Mouse (Mus musculus) heart, postnatal 14 days (tissue): Measurements from ENCODE around the gene Kank2. TPM values are rescaled to one million over a fixed set of nuclear protein-coding genes. Genes with fewer than 3 reads are reported as not detected.

ENCODE experiments used
- DNase-seq, 2 experiments: peaks; one replicate each; pipeline ENCODE4 v3.0.0; 2021 to 2022
- intact Hi-C: fragments of 180-260 bp; cut with DNase I; formaldehyde crosslinking; loops from one replicate; pipeline ENCODE4 v1.15.1; 2025
- microRNA-seq, 2 experiments: library from miRNA; unstranded; fragments of <30 nt; microRNA quantifications; one replicate each; pipeline ENCODE4 v1.2.0; 2021 to 2022
- total RNA-seq, 2 experiments: library from RNA; stranded (reverse); gene quantifications; 2 replicates each; pipeline ENCODE4 v1.2.3; 2021

Gene Kank2
- total RNA-seq, 2 experiments from 2014 or later = 52.6 to 53.3 TPM

DNA sequence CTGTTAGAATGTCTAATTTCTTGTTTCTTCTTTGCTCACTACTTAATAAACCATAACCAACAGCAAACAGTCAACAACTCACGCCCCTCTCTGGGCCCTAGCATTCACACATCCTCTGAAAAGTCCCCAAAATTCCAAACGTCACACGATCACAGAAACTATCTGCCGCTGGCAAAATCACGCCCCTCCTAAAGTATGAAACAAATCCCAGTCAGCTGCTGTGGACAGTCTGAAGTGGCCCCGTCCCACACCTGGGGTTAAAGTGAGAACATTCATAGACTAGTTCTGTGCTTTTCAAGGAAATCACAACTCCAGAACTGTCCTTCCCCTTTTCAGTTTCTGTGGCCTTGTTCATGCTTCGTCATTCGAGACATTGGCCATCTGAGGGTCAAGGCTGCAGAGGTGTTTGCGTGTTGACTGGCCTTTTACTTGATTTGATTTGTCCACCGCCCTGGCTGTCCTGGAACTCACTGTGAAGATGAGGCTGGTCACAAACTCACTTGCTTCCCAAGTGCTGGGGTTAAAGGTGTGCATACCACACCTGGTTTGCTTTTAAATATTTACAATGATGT lies 70.2 kb downstream of the Kank2 start:
- DNase-seq = no peak
- intact Hi-C loops = no loop called here

- intact Hi-C loops = no loop called here
- no peak for DNase-seq
Measured at GRCm38 (mm10) chr9:21726218-21726975, 72.1 kb downstream of the Kank2 start.

GRCm38 (mm10) chr9:21725224-21726121 lies 73.1 kb downstream of the Kank2 start:
- intact Hi-C loops = no loop called here
- DNase-seq = no peak

DNA sequence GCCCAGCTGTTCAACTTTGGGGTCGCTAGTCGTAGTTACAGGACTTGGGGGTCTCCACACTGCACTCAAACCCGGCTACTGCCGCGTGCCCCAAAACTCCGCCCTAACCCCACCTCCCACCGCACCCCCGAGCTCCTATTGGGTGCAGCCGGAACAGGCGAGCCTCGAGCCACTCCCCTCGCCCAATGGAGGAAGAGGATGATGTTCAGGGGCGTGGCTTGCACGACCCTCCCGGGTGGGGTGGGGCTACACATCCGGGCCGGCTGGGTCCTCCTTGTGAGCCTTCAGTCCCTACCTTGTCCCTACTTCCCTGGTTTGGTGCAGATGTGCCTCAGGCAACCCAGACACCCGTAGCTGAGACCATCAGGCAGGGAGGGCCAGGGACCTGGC lies 74.4 kb downstream of the Kank2 start:
- peak; percentile 84 to 89 for DNase-seq
- intact Hi-C loops = no loop called here

DNA sequence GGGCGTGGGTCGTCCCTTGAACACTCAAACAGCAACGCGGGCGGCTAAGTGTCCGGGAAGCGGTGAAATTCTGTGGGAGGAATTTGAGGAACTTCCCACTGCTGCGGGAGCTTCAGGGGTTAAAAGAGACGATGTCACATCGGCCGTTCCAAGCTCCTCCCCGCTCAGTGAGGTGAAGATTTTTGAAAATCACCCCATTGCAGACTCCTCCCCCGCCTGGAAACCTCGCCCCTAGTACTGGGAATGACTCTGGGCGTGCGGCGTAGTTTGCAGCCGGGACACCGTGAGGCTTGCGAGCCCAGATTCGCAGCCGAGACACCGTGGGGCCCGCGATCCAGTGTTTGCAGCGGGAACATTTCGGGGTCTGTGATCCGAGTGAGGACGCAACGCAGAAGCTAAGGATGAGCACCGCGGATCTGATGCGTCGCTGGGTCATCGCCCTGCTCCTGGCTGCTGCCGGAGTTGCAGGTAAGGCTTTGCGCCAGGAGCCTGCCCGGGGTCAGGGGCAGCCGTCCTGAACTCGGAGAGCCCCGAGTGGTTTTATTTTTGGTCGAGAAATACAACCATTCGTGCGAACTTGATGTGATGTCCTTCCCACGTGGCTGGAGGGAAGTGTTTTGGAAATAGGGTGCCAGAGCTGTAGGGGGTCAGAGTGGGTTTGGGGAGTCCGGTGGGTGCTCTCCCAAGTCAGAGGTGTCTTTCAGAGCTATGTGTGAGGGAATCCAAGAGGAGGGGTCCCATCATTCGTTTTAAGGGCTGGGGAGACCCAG lies 75.0 kb downstream of the Kank2 start, which contains the start of gene Ldlr:
Gene Ldlr, plus strand, starts transcription at position 107 of the 770 bp plus-strand sequence.
- intact Hi-C loops = no loop called here
- DNase-seq = peak; percentile 75 to 85

GRCm38 (mm10) chr9:21721036-21721435 lies 77.5 kb downstream of the Kank2 start:
- DNase-seq = no peak

DNA sequence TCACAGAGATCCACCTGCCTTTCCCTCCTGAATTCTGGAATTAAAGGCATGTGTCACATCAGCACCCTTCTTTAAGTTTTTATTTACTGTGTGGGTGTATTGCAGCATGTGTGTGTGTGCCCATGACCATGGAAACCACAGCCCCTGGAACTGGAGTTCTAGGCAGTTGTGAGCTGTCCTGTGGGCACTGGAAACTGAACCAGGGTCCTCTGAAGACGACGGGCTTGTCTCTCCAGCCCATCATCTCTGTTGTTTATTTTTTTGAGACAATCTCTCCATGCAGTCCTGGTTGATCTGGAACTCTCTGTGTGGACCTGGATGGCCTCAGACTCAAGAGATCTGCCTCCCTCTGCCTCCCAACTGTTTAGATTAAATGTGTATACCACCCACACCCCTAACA lies 81.5 kb downstream of the Kank2 start:
- no peak for DNase-seq
- intact Hi-C loops = no loop called here

More at GRCm38 (mm10) chr9:21721036-21721435, 77.5 kb downstream of the Kank2 start:
- intact Hi-C loops = no loop called here

Small RNAs within 50 kb of the gene (microRNA-seq; reads per million reads assigned to microRNA genes)
- gene Mir7083 = 7.7 to 22.6 reads per million in 2 experiments

Other genes with a start within 250 kb of the Kank2 start
- 10 to 100 TPM; 49.4 to 50.7 TPM for gene Timm29, start 206.0 kb downstream of the Kank2 start, total RNA-seq
- 1 to 10 TPM; 6.6 to 7.0 TPM for gene Yipf2, start 205.9 kb downstream of the Kank2 start, total RNA-seq
- 10 to 100 TPM; 46.5 to 51.6 TPM for gene Smarca4, start 182.6 kb downstream of the Kank2 start, total RNA-seq
- gene Ldlr, start 75.3 kb downstream of the Kank2 start, total RNA-seq = 1 to 10 TPM; 3.4 to 3.8 TPM
- gene Spc24, start 38.4 kb downstream of the Kank2 start, total RNA-seq = 1 to 10 TPM; 4.7 to 6.5 TPM
- not detected for gene Angptl8, start 36.8 kb upstream of the Kank2 start, total RNA-seq
- 10 to 100 TPM; 46.1 to 57.3 TPM for gene Dock6, start 53.9 kb upstream of the Kank2 start, total RNA-seq
- 1 to 10 TPM; 8.2 to 9.7 TPM for gene Rab3d, start 119.4 kb upstream of the Kank2 start, total RNA-seq
- 1 to 10 TPM; 1.1 to 1.6 TPM for gene Ccdc159, start 128.7 kb upstream of the Kank2 start, total RNA-seq
- gene Tmem205, start 128.8 kb upstream of the Kank2 start, total RNA-seq = 10 to 100 TPM; 22.7 to 27.6 TPM
- gene Plppr2, start 138.3 kb upstream of the Kank2 start, total RNA-seq = 1 to 10 TPM; 1.8 to 2.0 TPM
- gene Swsap1, start 157.0 kb upstream of the Kank2 start, total RNA-seq = 1 to 10 TPM; 6.1 to 7.0 TPM
- gene Epor, start 164.8 kb upstream of the Kank2 start, total RNA-seq = 1 to 10 TPM; 1.6 to 2.5 TPM
- 1 to 10 TPM; 1.0 to 1.3 TPM for gene Rgl3, start 190.7 kb upstream of the Kank2 start, total RNA-seq
- under 1 TPM in 1 of 2 experiments, not detected in 1; 0.17 TPM for gene Ccdc151, start 203.9 kb upstream of the Kank2 start, total RNA-seq
- 10 to 100 TPM; 66.5 to 66.7 TPM for gene Prkcsh, start 204.1 kb upstream of the Kank2 start, total RNA-seq